Mouse (Mus musculus) MEL (cell line): Measurements from ENCODE around the gene Capn12. TPM values are rescaled to one million over a fixed set of nuclear protein-coding genes. Genes with fewer than 3 reads are reported as not detected.

ENCODE experiments used
- DNase-seq: peaks from one replicate; pipeline ENCODE4 v3.0.0; 2011; ENCODE audit warnings: low read depth, low spot score
- H3K27ac ChIP-seq: 2 replicates; pipeline ENCODE4 v1.5.1; 2012; ENCODE audit warnings: low read depth, mild to moderate bottlenecking, control low read depth, low read length, moderate library complexity; ENCODE audit not compliant: control insufficient read depth
- H3K27me3 ChIP-seq, 2 experiments: fragments of 150-350 bp in 1 of 2; sonication (generic) in 1 of 2; 2 replicates each; pipeline ENCODE4 v1.6.1; 2012; ENCODE audit warnings: low read length in 2 of 2, mild to moderate bottlenecking in 2 of 2, improper control_type of control experiment in 1 of 2, moderate library complexity in 1 of 2; ENCODE audit not compliant: insufficient read depth in 2 of 2, control insufficient read depth in 1 of 2
- H3K36me3 ChIP-seq, 2 experiments: 2 replicates each; pipeline ENCODE4 v1.6.1; 2012 to 2014; ENCODE audit warnings: low read length in 2 of 2, improper control_type of control experiment in 1 of 2, inconsistent platforms in 1 of 2, mild to moderate bottlenecking in 1 of 2; ENCODE audit not compliant: insufficient read depth in 2 of 2, control insufficient read depth in 1 of 2
- H3K4me1 ChIP-seq, 2 experiments: fragments of 150-350 bp in 1 of 2; sonication (generic) in 1 of 2; 2 replicates each; pipeline ENCODE4 v1.6.1; 2012; ENCODE audit warnings: low read length in 2 of 2, improper control_type of control experiment in 1 of 2, mild to moderate bottlenecking in 1 of 2; ENCODE audit not compliant: insufficient read depth in 2 of 2, control insufficient read depth in 1 of 2
- H3K4me3 ChIP-seq, 2 experiments: fragments of 150-350 bp in 1 of 2; sonication (generic) in 1 of 2; 2 replicates each; pipeline ENCODE4 v1.5.1; 2012; ENCODE audit warnings: low read depth in 2 of 2, low read length in 2 of 2, mild to moderate bottlenecking in 2 of 2, moderate library complexity in 2 of 2, control low read depth in 1 of 2, improper control_type of control experiment in 1 of 2; ENCODE audit not compliant: control insufficient read depth in 1 of 2, insufficient read depth in 1 of 2
- H3K79me2 ChIP-seq: 2 replicates; pipeline ENCODE4 v1.6.1; 2012; ENCODE audit warnings: mild to moderate bottlenecking, low read length, moderate library complexity; ENCODE audit not compliant: control insufficient read depth, poor library complexity, insufficient read depth
- H3K9ac ChIP-seq: 2 replicates; pipeline ENCODE4 v1.6.1; 2012; ENCODE audit warnings: low read depth, mild to moderate bottlenecking, control low read depth, low read length, moderate library complexity; ENCODE audit not compliant: control insufficient read depth, poor library complexity, severe bottlenecking
- H3K9me3 ChIP-seq: fragments of 150-350 bp; sonication (generic); replicated peaks from 2 replicates; pipeline ENCODE4 v1.6.1; 2012; ENCODE audit warnings: mild to moderate bottlenecking, low read length, improper control_type of control experiment, moderate library complexity; ENCODE audit not compliant: insufficient read depth
- BHLHE40 ChIP-seq: IDR thresholded peaks from 2 replicates; pipeline ENCODE4 v1.6.1; 2012; ENCODE audit warnings: low read depth, mild to moderate bottlenecking, inconsistent platforms, low read length, improper control_type of control experiment, borderline replicate concordance
- CHD1 ChIP-seq: IDR thresholded peaks from 2 replicates; pipeline ENCODE4 v1.6.1; 2012; ENCODE audit warnings: low read depth, mild to moderate bottlenecking, inconsistent platforms, low read length, improper control_type of control experiment
- CHD2 ChIP-seq: IDR thresholded peaks from 2 replicates; pipeline ENCODE4 v1.6.1; 2011; ENCODE audit warnings: low read length, improper control_type of control experiment
- CTCF ChIP-seq, 3 experiments: IDR thresholded peaks in 2 of 3; conservative IDR thresholded peaks in 1 of 3; 2 replicates each; pipeline ENCODE4 v1.5.1; 2011 to 2012; ENCODE audit warnings: low read length in 3 of 3, low read depth in 2 of 3, mild to moderate bottlenecking in 2 of 3, improper control_type of control experiment in 1 of 3, inconsistent platforms in 1 of 3, mixed read lengths in 1 of 3, moderate library complexity in 1 of 3; ENCODE audit not compliant: control insufficient read depth in 1 of 3, insufficient read depth in 1 of 3, poor library complexity in 1 of 3, severe bottlenecking in 1 of 3
- ELF1 ChIP-seq: IDR thresholded peaks from 2 replicates; pipeline ENCODE4 v1.6.1; 2014; ENCODE audit warnings: low read depth, mild to moderate bottlenecking, inconsistent platforms, low read length, improper control_type of control experiment, moderate library complexity
- EP300 ChIP-seq, 2 experiments: IDR thresholded peaks; 2 replicates each; pipeline ENCODE4 v1.6.1; 2011; ENCODE audit warnings: improper control_type of control experiment in 2 of 2, low read length in 2 of 2, low read depth in 1 of 2, mild to moderate bottlenecking in 1 of 2
- ETS1 ChIP-seq: IDR thresholded peaks from 2 replicates; pipeline ENCODE4 v1.6.1; 2012; ENCODE audit warnings: low read depth, mild to moderate bottlenecking, inconsistent platforms, low read length, improper control_type of control experiment, moderate library complexity
- GATA1 ChIP-seq: IDR thresholded peaks from 2 replicates; pipeline ENCODE4 v1.6.1; 2011; ENCODE audit warnings: low read depth, low read length, improper control_type of control experiment
- HCFC1 ChIP-seq: IDR thresholded peaks from 2 replicates; pipeline ENCODE4 v1.6.1; 2012; ENCODE audit warnings: low read depth, mild to moderate bottlenecking, inconsistent platforms, low read length, improper control_type of control experiment, moderate library complexity
- JUND ChIP-seq: IDR thresholded peaks from 2 replicates; pipeline ENCODE4 v1.6.1; 2011; ENCODE audit warnings: low read depth, mild to moderate bottlenecking, improper control_type of control experiment, low read length
- KAT2A ChIP-seq: conservative IDR thresholded peaks from 2 replicates; pipeline ENCODE4 v1.6.1; 2012; ENCODE audit warnings: low read depth, low read length, improper control_type of control experiment, inconsistent platforms
- MAFK ChIP-seq: IDR thresholded peaks from 2 replicates; pipeline ENCODE4 v1.6.1; 2011; ENCODE audit warnings: low read depth, mild to moderate bottlenecking, low read length, improper control_type of control experiment, borderline replicate concordance
- MAX ChIP-seq: IDR thresholded peaks from 2 replicates; pipeline ENCODE4 v1.6.1; 2011; ENCODE audit warnings: low read length, improper control_type of control experiment
- MAZ ChIP-seq: IDR thresholded peaks from 2 replicates; pipeline ENCODE4 v1.6.1; 2012; ENCODE audit warnings: low read depth, mild to moderate bottlenecking, inconsistent platforms, low read length, improper control_type of control experiment
- MXI1 ChIP-seq: IDR thresholded peaks from 2 replicates; pipeline ENCODE4 v1.6.1; 2011; ENCODE audit warnings: mild to moderate bottlenecking, low read depth, low read length, improper control_type of control experiment
- MYB ChIP-seq: IDR thresholded peaks from 2 replicates; pipeline ENCODE4 v1.6.1; 2011; ENCODE audit warnings: mild to moderate bottlenecking, low read depth, low read length, improper control_type of control experiment
- MYC ChIP-seq: IDR thresholded peaks from 2 replicates; pipeline ENCODE4 v1.6.1; 2011; ENCODE audit warnings: low read depth, mild to moderate bottlenecking, low read length, improper control_type of control experiment, moderate library complexity
- NELFE ChIP-seq: IDR thresholded peaks from 2 replicates; pipeline ENCODE4 v1.6.1; 2011; ENCODE audit warnings: low read depth, low read length, improper control_type of control experiment
- NRF1 ChIP-seq: IDR thresholded peaks from 2 replicates; pipeline ENCODE4 v1.6.1; 2014; ENCODE audit warnings: low read depth, mild to moderate bottlenecking, inconsistent platforms, low read length, improper control_type of control experiment, moderate library complexity; ENCODE audit not compliant: poor library complexity, insufficient read depth, severe bottlenecking
- POLR2A ChIP-seq, 2 experiments: IDR thresholded peaks; 2 replicates each; pipeline ENCODE4 v1.6.1; 2011 to 2012; ENCODE audit warnings: low read length in 2 of 2, mild to moderate bottlenecking in 2 of 2, control low read depth in 1 of 2, improper control_type of control experiment in 1 of 2, low read depth in 1 of 2, moderate library complexity in 1 of 2; ENCODE audit not compliant: control insufficient read depth in 1 of 2, insufficient read depth in 1 of 2, poor library complexity in 1 of 2
- POLR2AphosphoS2 ChIP-seq: IDR thresholded peaks from 2 replicates; pipeline ENCODE4 v1.6.1; 2011; ENCODE audit warnings: low read length, improper control_type of control experiment
- POLR2AphosphoS5 ChIP-seq: IDR thresholded peaks from 2 replicates; pipeline ENCODE4 v1.6.1; 2012; ENCODE audit warnings: low read depth, borderline replicate concordance, mild to moderate bottlenecking, inconsistent platforms, low read length, moderate library complexity, mixed read lengths
- RAD21 ChIP-seq: IDR thresholded peaks from 2 replicates; pipeline ENCODE4 v1.6.1; 2011; ENCODE audit warnings: mild to moderate bottlenecking, low read depth, low read length, improper control_type of control experiment
- RCOR1 ChIP-seq: IDR thresholded peaks from 2 replicates; pipeline ENCODE4 v1.6.1; 2012; ENCODE audit warnings: low read depth, mild to moderate bottlenecking, inconsistent platforms, low read length, improper control_type of control experiment
- SIN3A ChIP-seq: IDR thresholded peaks from 2 replicates; pipeline ENCODE4 v1.6.1; 2012; ENCODE audit warnings: low read length, improper control_type of control experiment, inconsistent platforms
- SMC3 ChIP-seq: IDR thresholded peaks from 2 replicates; pipeline ENCODE4 v1.6.1; 2011; ENCODE audit warnings: low read depth, low read length, improper control_type of control experiment
- TBP ChIP-seq: IDR thresholded peaks from 2 replicates; pipeline ENCODE4 v1.8.0; 2011; ENCODE audit warnings: low read depth, low read length, improper control_type of control experiment
- TCF12 ChIP-seq: IDR thresholded peaks from 2 replicates; pipeline ENCODE4 v1.6.1; 2014; ENCODE audit warnings: low read depth, mild to moderate bottlenecking, inconsistent platforms, low read length, improper control_type of control experiment, moderate library complexity
- UBTF ChIP-seq: IDR thresholded peaks from 2 replicates; pipeline ENCODE4 v1.6.1; 2012; ENCODE audit warnings: low read depth, mild to moderate bottlenecking, inconsistent platforms, low read length, improper control_type of control experiment, moderate library complexity, borderline replicate concordance; ENCODE audit not compliant: insufficient read depth
- USF2 ChIP-seq, 2 experiments: IDR thresholded peaks; 2 replicates each; pipeline ENCODE4 v1.6.1; 2011 to 2012; ENCODE audit warnings: improper control_type of control experiment in 2 of 2, low read length in 2 of 2, borderline replicate concordance in 1 of 2, inconsistent platforms in 1 of 2, low read depth in 1 of 2, mild to moderate bottlenecking in 1 of 2; ENCODE audit not compliant: insufficient read depth in 1 of 2
- ZC3H11A ChIP-seq: IDR thresholded peaks from 2 replicates; pipeline ENCODE4 v1.6.1; 2012; ENCODE audit warnings: low read depth, mild to moderate bottlenecking, inconsistent platforms, low read length, improper control_type of control experiment
- ZKSCAN1 ChIP-seq: IDR thresholded peaks from 2 replicates; pipeline ENCODE4 v1.6.1; 2012; ENCODE audit warnings: low read depth, mild to moderate bottlenecking, inconsistent platforms, low read length, improper control_type of control experiment, moderate library complexity
- ZMIZ1 ChIP-seq: IDR thresholded peaks from 2 replicates; pipeline ENCODE4 v1.6.1; 2012; ENCODE audit warnings: low read depth, mild to moderate bottlenecking, inconsistent platforms, low read length, improper control_type of control experiment, moderate library complexity
- ZNF384 ChIP-seq: IDR thresholded peaks from 2 replicates; pipeline ENCODE4 v1.6.1; 2012; ENCODE audit warnings: low read depth, mild to moderate bottlenecking, inconsistent platforms, low read length, improper control_type of control experiment
- polyA plus RNA-seq, 2 experiments: library from polyadenylated mRNA; stranded (reverse) in 1 of 2; unstranded in 1 of 2; fragments of >175 nt in 1 of 2; fragments of >200 nt in 1 of 2; gene quantifications; 2 replicates each; pipeline versions ENCODE4 v1.2.1 to v1.2.4; 2012; ENCODE audit warnings: low replicate concordance in 2 of 2, low read depth in 1 of 2; ENCODE audit not compliant: insufficient read length in 2 of 2, insufficient read depth in 1 of 2, missing spikeins in 1 of 2
- total RNA-seq: library from RNA; depleted of rRNA; stranded (reverse); fragments of 300-350 nt; gene quantifications from 2 replicates; pipeline ENCODE4 v1.2.3, GENCODE M21; 2012

Capn12 gene
- total and polyA plus RNA-seq, 3 experiments = 0.19 TPM; not detected in 2

DNA sequence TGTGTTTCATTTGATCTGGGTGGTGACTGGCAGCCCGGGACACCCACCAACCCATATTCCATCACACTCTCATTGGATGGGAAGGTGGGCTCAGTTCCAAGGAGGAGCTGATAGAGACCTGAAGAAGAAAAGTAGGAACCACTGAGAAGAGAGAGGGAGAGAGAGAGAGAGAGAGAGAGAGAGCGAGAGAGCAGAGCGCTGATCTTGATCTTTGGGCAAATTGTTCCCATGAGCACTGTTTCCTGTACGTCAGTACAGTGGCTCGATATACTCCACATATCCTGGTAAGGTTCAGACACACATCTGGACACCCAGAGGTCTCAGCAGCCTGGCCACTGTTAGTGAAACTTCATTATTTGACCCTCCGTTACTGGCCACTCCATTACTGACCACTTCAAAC lies 17.7 kb upstream of the Capn12 start, which contains the start of gene Lgals7 (continued):
- TF ChIP-seq CTCF (IDR thresholded peaks at IDR 0.05 in 2 of 3, conservative IDR thresholded peaks at IDR 0.05 in 1 of 3; ENCODE audit: control insufficient read depth in 1 of 3, insufficient read depth in 1 of 3, low read depth in 2 of 3, low read length in 3 of 3, poor library complexity in 1 of 3, severe bottlenecking in 1 of 3) = no peak
- no peak for TF ChIP-seq ZC3H11A
- peak; percentile 40 for TF ChIP-seq RCOR1
- peak; percentile 97 for TF ChIP-seq JUND

- Histone ChIP-seq H3K4me1 (peaks cover 7 to 32% of the 10 kb centered on the region in 2 experiments), H3K9me3 (no peaks in the 10 kb centered on the region), H3K79me2 (no peaks in the 10 kb centered on the region; the same call in 1 of the 2 replicates), H3K27ac (peak overlapping the region; percentile 82)
- TF ChIP-seq ZNF384 = no peak
- TF ChIP-seq HCFC1 = 0 out of 2 replicates have a peak, but pooled peaks have one; percentile 55
- TF ChIP-seq KAT2A = no peak
- TF ChIP-seq MYC = peak; percentile 74; the same call in 1 of the 2 replicates
- TF ChIP-seq BHLHE40 = no peak
- peak; percentile 70 for TF ChIP-seq TBP
- peak; percentile 33 to 68; a peak in 3 of 4 replicates for TF ChIP-seq EP300 (IDR thresholded peaks at IDR 0.05; ENCODE audit: low read depth in 1 of 2, low read length in 2 of 2)
- TF ChIP-seq POLR2AphosphoS2 = 0 out of 2 replicates have a peak, but pooled peaks have one; percentile 13
- peak; percentile 92 for TF ChIP-seq ETS1
- TF ChIP-seq MAZ = no peak; the same call in 1 of the 2 replicates
- no peak for TF ChIP-seq USF2 (IDR thresholded peaks at IDR 0.05; ENCODE audit: borderline replicate concordance in 1 of 2, insufficient read depth in 1 of 2, low read depth in 1 of 2, low read length in 2 of 2)
- no peak for TF ChIP-seq ZKSCAN1
- no peak for TF ChIP-seq SMC3
- TF ChIP-seq MAX = peak; percentile 44
- no peak for TF ChIP-seq JUND
- no peak for TF ChIP-seq POLR2AphosphoS5
- TF ChIP-seq ELF1 = no peak
- no peak for TF ChIP-seq MYB
- no peak for TF ChIP-seq CHD1
- no peak for TF ChIP-seq RAD21
- TF ChIP-seq ZC3H11A = no peak
- peak; percentile 65; the same call in 1 of the 2 replicates for TF ChIP-seq RCOR1
- peak; percentile 72 for TF ChIP-seq GATA1
- peak; percentile 59 for TF ChIP-seq TCF12
- no peak for TF ChIP-seq MAFK
- 0 out of 2 replicates have a peak, but pooled peaks have one; percentile 46 for TF ChIP-seq CHD2
- TF ChIP-seq NRF1 = no peak
- no peak for TF ChIP-seq UBTF
- TF ChIP-seq SIN3A = peak; percentile 86
- TF ChIP-seq NELFE = peak; percentile 50
- TF ChIP-seq POLR2A (IDR thresholded peaks at IDR 0.05; ENCODE audit: control insufficient read depth in 1 of 2, insufficient read depth in 1 of 2, low read depth in 1 of 2, low read length in 2 of 2, poor library complexity in 1 of 2) = peak in 1 of 2 experiments; percentile 59; a peak in 1 of 4 replicates
- 0 out of 2 replicates have a peak, but pooled peaks have one; percentile 11 for TF ChIP-seq ZMIZ1
- peak; percentile 68; the same call in 1 of the 2 replicates for TF ChIP-seq MXI1
- TF ChIP-seq, all 39 proteins: peak for 16
- H3K36me3 ChIP-seq = peaks cover 0 to 21% of the 10 kb centered on the region in 2 experiments; a peak in 2 of 4 replicates
- peak overlapping the region; percentile 49 to 80 for H3K4me3 ChIP-seq
- H3K27me3 ChIP-seq = no peaks in the 10 kb centered on the region
- peak; percentile 89 for DNase-seq
- peak overlapping the region; percentile 69 for H3K9ac ChIP-seq
These were observed 16.9 kb upstream of the Capn12 start for GRCm38 (mm10) chr7:28864288-28864750.
